Mouse (Mus musculus) erythroblast, embryonic 14.5 days (primary cell): ENCODE measurements around the gene Hivep3. TPM values are rescaled to one million over a fixed set of nuclear protein-coding genes. Genes with fewer than 3 reads are reported as not detected.
A peak's percentile ranks its signal among the peaks of the same experiment; 100 is the strongest.

Experiments used
- H3K27me3 ChIP-seq: 2 replicates; pipeline ENCODE4 v1.6.1; 2012; ENCODE audit warnings: inconsistent platforms; ENCODE audit not compliant: control insufficient read depth
- H3K36me3 ChIP-seq: 2 replicates; pipeline ENCODE4 v1.6.1; 2012; ENCODE audit warnings: mild to moderate bottlenecking, inconsistent platforms; ENCODE audit not compliant: control insufficient read depth
- H3K4me1 ChIP-seq: 2 replicates; pipeline ENCODE4 v1.6.1; 2012; ENCODE audit warnings: inconsistent platforms; ENCODE audit not compliant: control insufficient read depth
- H3K4me3 ChIP-seq: replicated peaks from 2 replicates; pipeline ENCODE3; 2012; ENCODE audit warnings: moderate library complexity, mild to moderate bottlenecking, inconsistent platforms
- H3K9me3 ChIP-seq: 2 replicates; pipeline ENCODE4 v1.6.1; 2012; ENCODE audit warnings: low read length, inconsistent platforms, mixed read lengths; ENCODE audit not compliant: control insufficient read depth
- GATA1 ChIP-seq: IDR thresholded peaks from 2 replicates; pipeline ENCODE4 v1.6.1; 2012; ENCODE audit warnings: low read length, inconsistent platforms, mixed read lengths
- TAL1 ChIP-seq: IDR thresholded peaks from 3 replicates; pipeline ENCODE4 v1.6.1; 2012; ENCODE audit warnings: low read length, inconsistent platforms, mixed read lengths
- polyA plus RNA-seq: library from polyadenylated mRNA; stranded (reverse); fragments of >175 nt; gene quantifications from 2 replicates; pipeline ENCODE4 v1.2.3, GENCODE M21; 2012

Hivep3 gene
- polyA plus RNA-seq, 1 experiment, result 0.01 TPM

- no peak for TF ChIP-seq TAL1
- TF ChIP-seq GATA1, result no peak
- H3K4me1 ChIP-seq, result no peaks in the 10 kb centered on the region
- H3K9me3 ChIP-seq, result no peaks in the 10 kb centered on the region
- H3K4me3 ChIP-seq, result no peak overlapping the region
- H3K36me3 ChIP-seq, result no peaks in the 10 kb centered on the region
- no peaks in the 10 kb centered on the region for H3K27me3 ChIP-seq
These were observed 149.2 kb downstream of the Hivep3 start for GRCm38 (mm10) chr4:119882814-119883213.

DNA sequence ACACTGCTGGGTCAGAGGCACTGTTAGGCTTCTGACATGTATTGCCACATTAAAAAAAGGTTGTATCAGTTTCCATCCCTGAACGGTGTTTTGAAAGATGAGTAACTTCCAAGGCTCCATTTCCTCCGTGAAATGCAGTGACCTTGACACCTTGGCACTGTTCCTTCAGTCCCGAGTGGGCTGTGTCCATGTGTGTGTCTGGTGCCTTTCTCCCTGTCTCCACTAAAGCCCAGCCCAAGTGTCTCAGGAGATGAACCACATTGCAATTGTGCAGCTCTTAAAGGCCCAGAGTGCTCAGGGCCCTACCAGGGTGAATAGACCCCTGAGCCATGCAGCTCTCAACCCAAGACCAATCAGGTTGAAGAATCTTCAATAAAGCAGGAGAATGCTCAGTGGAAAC, 153.0 kb downstream of the Hivep3 start:
- H3K4me1 ChIP-seq, result peaks cover 2% of the 10 kb centered on the region; the same call in 1 of the 2 replicates
- H3K36me3 ChIP-seq, result no peaks in the 10 kb centered on the region
- TF ChIP-seq TAL1 (no peak), GATA1 (no peak)
- peaks cover 3% of the 10 kb centered on the region; the same call in 1 of the 2 replicates for H3K27me3 ChIP-seq
- no peaks in the 10 kb centered on the region for H3K9me3 ChIP-seq
- H3K4me3 ChIP-seq, result no peak overlapping the region

- H3K4me1 ChIP-seq, result peaks cover 2% of the 10 kb centered on the region; the same call in 1 of the 2 replicates
- no peak for TF ChIP-seq TAL1
- TF ChIP-seq GATA1, result no peak
- no peak overlapping the region for H3K4me3 ChIP-seq
- H3K36me3 ChIP-seq, result no peaks in the 10 kb centered on the region
- H3K27me3 ChIP-seq, result peaks cover 3% of the 10 kb centered on the region; the same call in 1 of the 2 replicates
- H3K9me3 ChIP-seq, result no peaks in the 10 kb centered on the region
These were observed 154.1 kb downstream of the Hivep3 start for GRCm38 (mm10) chr4:119887523-119888177.

GRCm38 (mm10) chr4:119889760-119890159, 156.2 kb downstream of the Hivep3 start:
- Histone ChIP-seq H3K9me3 (no peaks in the 10 kb centered on the region), H3K36me3 (no peaks in the 10 kb centered on the region), H3K27me3 (peaks cover 3% of the 10 kb centered on the region; the same call in 1 of the 2 replicates), H3K4me1 (peaks cover 19% of the 10 kb centered on the region), H3K4me3 (no peak overlapping the region)
- no peak for TF ChIP-seq GATA1
- no peak for TF ChIP-seq TAL1

- Histone ChIP-seq H3K9me3 (no peaks in the 10 kb centered on the region), H3K27me3 (peaks cover 3% of the 10 kb centered on the region; the same call in 1 of the 2 replicates), H3K36me3 (no peaks in the 10 kb centered on the region), H3K4me3 (no peak overlapping the region), H3K4me1 (peaks cover 45% of the 10 kb centered on the region)
- TF ChIP-seq TAL1, result no peak
- no peak for TF ChIP-seq GATA1
These were observed 159.7 kb downstream of the Hivep3 start for GRCm38 (mm10) chr4:119893255-119893779.

- Histone ChIP-seq H3K9me3 (no peaks in the 10 kb centered on the region), H3K27me3 (no peaks in the 10 kb centered on the region), H3K4me1 (peaks cover 43% of the 10 kb centered on the region), H3K4me3 (peak overlapping the region; percentile 54), H3K36me3 (no peaks in the 10 kb centered on the region)
- TF ChIP-seq TAL1, result peak; percentile 61
- peak; percentile 72 for TF ChIP-seq GATA1
These were observed 161.3 kb downstream of the Hivep3 start for GRCm38 (mm10) chr4:119894797-119895458.

DNA sequence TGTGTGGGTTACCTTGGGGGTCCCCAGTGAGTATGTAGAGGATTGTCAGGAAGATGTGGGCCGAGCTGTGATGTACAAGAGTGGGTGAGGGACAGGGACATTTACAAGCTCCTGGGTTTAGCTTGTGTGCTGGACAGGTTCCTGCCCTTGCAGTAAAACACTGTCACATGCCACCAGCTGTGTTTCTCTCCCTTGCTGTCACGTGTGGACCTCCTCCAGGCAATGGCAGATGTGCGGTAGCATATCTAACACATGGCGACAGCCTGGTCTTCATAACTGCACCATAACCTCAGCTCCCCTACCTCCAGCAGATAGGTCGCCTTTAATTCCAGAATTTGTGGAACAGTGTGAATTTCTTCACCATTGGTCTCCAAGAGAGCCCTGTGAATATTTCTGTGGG, 161.9 kb downstream of the Hivep3 start:
- Histone ChIP-seq H3K36me3 (no peaks in the 10 kb centered on the region), H3K4me3 (peak overlapping the region; percentile 54), H3K27me3 (no peaks in the 10 kb centered on the region), H3K9me3 (no peaks in the 10 kb centered on the region), H3K4me1 (peaks cover 43% of the 10 kb centered on the region)
- no peak for TF ChIP-seq GATA1
- TF ChIP-seq TAL1, result no peak

GRCm38 (mm10) chr4:119896572-119896971, 163.0 kb downstream of the Hivep3 start:
- no peaks in the 10 kb centered on the region for H3K36me3 ChIP-seq
- H3K4me3 ChIP-seq, result no peak overlapping the region
- H3K4me1 ChIP-seq, result peaks cover 43% of the 10 kb centered on the region
- TF ChIP-seq TAL1 (no peak), GATA1 (no peak)
- no peaks in the 10 kb centered on the region for H3K27me3 ChIP-seq
- H3K9me3 ChIP-seq, result no peaks in the 10 kb centered on the region

GRCm38 (mm10) chr4:119897054-119897855, 163.7 kb downstream of the Hivep3 start:
- H3K4me3 ChIP-seq, result no peak overlapping the region
- no peaks in the 10 kb centered on the region for H3K27me3 ChIP-seq
- peaks cover 43% of the 10 kb centered on the region for H3K4me1 ChIP-seq
- H3K9me3 ChIP-seq, result no peaks in the 10 kb centered on the region
- TF ChIP-seq GATA1 (no peak), TAL1 (no peak)
- H3K36me3 ChIP-seq, result no peaks in the 10 kb centered on the region
